Mouse (Mus musculus) CD8-positive naive resting alpha-beta T cell, adult 57 days (primary cell): Measurements from ENCODE around the gene Pip5kl1. TPM values are rescaled to one million over a fixed set of nuclear protein-coding genes. Genes with fewer than 3 reads are reported as not detected.

Experiments
- total RNA-seq: library from RNA; stranded (reverse); gene quantifications from one replicate; pipeline ENCODE4 v1.2.4, GENCODE M21; 2023

Pip5kl1 gene
- 0.89 TPM for total RNA-seq

DNA sequence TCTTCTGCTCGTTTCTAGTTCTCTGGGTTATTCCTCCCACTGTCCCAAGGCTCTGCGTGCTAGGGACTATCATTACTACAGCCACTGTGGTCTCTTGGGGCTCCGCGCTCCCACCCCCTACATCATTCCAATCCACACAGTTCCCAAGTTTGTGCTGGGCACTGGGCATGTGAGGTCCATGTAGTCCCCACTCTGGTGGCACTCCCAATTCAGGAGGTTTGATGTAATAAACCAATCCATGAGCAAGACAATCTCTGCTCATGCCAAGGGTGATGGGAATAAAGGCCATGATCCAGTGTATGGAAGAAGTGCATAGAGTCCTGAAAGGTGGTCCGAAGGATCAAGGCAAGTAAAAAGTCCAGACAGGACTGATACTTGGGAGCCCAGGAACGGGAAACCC lies at the start of gene Pip5kl1:
Gene Pip5kl1, plus strand, starts transcription at position 301 of the 400 bp plus-strand sequence.

DNA sequence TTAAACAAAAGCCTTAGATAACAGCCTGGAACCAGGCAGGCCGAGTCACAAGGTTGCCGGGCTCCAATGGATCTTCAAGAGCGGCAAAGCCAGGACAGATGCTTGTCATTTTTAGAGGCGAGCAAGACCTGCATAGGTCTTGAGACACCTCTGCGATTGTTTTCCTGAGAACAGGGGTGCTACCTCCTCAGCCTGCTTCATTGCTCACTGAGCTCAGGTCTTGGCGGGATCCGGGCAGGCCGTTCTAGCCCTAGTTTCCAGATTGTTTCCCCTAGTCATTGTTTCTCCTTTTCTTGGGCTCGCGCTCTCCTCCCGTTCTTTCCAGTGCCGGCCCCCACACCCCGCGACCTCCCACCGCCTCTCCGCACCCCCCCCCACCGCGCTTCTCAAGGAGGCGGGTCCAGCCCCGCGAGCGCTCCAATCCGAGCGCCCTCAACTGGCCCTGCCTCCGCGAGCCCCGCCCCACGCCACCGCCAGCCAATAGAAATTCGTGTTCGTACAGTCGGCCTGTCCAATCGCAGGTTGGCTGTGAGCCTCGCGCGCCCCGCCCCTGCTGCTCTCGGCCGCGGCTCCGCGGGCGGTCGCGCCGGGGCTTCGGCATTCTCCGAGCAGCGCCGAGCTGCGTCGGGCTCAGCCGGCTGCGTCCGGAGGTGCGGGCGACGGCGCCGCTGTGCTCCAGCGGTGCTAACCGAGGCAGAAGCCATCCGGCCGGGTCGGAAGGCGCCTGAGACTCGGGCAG lies 39.7 kb upstream of the Pip5kl1 start, which contains the start of gene Fam102a:
Gene Fam102a, plus strand, starts transcription at position 600 of the 739 bp plus-strand sequence.

DNA sequence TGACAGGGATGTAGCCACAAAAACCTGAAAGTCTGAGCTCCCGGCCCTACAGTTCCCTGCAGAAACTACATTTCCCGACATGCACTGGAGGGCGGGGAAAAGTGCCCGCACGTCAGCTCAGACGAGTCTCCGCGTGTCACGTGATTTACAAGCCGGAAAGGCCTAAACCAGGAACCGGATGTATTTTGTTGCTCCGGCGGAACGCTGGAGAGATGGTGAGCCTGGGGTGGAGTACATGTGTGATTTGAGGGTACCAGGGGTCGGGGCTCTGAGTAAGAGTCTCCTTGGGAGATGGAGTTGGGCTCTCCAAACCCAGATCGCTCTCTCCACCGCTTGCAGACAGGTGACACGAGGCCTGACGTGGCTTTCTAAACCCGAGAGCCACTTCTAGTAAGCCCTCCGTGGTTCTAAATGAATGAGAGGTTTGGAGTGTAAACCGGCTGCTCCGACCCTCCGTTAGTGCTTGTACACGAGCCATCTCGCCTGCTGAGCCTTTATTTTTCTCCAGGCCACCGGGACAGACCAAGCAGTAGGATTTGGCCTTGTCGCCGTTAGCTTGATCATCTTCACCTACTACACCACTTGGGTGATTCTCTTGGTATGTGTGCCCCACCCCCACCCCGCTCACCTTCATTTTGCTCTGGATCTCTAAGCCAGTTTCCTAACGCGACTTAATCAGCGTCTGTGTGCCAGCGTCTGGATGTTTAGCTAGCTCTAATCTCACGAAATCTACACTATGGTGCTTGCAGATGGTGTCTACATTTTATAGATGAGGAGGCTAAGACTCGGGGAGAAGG lies 3.7 kb upstream of the Pip5kl1 start, which contains the start of gene Dpm2:
Gene Dpm2, plus strand, starts transcription at position 161 of the 797 bp plus-strand sequence.

DNA sequence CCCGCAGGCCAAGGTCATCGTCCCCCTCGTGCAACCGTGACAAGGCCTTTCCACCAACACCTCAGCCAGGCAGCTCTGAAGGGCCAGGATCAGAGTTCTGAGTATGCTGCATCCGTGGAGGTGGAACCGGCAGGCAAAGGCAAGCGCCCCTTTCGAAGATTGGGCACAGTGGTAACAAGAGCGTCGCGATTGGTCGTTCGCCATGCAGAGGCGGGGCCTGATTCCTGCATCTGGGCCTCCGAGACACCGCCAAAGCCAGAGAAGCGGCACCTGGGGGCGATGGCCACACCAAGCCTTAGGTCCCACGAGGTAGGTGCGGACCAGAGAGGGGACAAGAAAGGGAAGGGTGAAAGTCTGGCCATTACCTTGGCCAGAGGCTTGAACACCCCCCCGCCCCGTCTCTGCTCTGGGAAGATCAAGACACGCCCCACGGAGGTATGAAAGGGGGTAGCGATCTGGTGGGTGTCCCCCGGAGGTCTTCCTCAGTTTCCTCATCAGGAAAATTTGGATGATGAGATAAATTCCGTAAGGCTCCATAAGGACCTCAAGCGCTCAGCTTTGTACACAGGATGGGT lies 1.1 kb downstream of the Pip5kl1 start, which contains the start of gene 9430097D07Rik:
Gene 9430097D07Rik, minus strand, starts transcription at position 99 of the 575 bp plus-strand sequence.

DNA sequence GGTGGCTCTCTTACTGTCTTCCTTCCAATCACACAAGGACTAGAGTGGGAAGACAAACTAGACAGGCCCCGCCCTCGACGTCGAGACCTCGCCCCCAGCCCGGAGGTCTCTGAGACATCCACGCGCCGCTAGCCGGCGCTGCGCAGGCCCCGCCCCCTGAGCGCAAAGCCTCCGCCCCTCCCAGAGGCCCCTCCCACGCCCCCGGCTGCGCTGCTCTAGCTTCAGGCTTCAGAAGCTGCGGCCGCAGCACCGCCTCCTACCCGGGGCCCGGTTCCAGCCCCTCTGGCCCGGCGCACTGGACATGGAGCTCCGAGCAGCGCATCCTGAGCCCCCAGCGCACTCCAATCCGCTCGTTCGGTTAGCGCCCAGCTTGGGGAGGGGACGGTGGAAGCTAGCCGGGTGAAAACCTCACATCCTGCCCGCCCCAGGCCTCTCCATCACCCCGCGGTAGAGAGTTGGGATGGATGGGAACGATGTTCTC lies 12.3 kb downstream of the Pip5kl1 start, which contains the start of gene St6galnac4:
Gene St6galnac4, plus strand, starts transcription at position 225 of the 481 bp plus-strand sequence.

DNA sequence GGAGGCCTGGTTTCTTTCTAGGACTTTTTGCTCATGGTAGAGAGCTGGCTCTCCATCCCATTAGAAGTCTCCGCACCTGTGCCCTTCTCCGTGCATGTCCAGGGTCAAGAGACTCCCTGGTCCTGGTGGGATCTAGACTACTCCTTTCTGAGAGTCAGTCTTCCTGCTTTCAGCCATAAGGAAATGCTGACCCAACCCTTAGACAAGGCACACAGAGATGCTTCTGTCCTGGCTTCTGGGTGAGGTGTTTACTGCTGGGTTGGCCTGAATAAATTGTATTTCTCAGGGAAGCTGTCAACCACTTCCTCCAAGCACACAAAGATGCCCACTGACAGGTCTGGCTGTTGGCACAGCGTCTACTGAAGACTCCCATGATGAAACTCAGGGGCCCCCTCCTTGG lies 24.8 kb downstream of the Pip5kl1 start, which contains the start of gene St6galnac6:
Gene St6galnac6, plus strand, starts transcription at position 301 of the 400 bp plus-strand sequence.

DNA sequence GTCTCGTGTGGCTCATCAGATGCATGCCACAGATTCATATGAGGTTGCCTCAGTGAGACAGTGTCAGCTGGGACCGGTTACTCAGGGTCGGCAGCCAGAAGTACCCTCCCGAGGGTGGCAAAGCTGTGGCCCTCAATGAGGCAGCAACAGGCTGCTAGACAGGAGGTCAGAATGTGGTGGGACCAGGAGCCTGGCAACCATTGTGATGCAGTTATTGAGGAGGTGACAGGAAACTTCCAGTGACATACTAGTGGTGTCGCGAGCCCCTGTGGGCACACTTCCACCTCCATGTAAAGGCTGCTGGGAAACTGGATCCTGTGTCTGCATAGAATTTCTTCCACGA lies 46.9 kb downstream of the Pip5kl1 start, which contains the start of gene Ak1:
Gene Ak1, plus strand, starts transcription at position 242 of the 343 bp plus-strand sequence.

Other genes starting within 250 kb of the Pip5kl1 start
- 137 TPM for gene Ciz1, start 222.5 kb upstream of the Pip5kl1 start, total RNA-seq
- not detected for gene Dnm1, start 221.5 kb upstream of the Pip5kl1 start, total RNA-seq
- 23.0 TPM for gene 1110008P14Rik, start 192.9 kb upstream of the Pip5kl1 start, total RNA-seq
- gene Lcn2, start 186.5 kb upstream of the Pip5kl1 start, total RNA-seq, result 2.4 TPM
- gene Ptges2, start 178.9 kb upstream of the Pip5kl1 start, total RNA-seq, result 8.5 TPM
- gene Naif1, start 124.3 kb upstream of the Pip5kl1 start, total RNA-seq, result 4.7 TPM
- 65.7 TPM for gene Slc25a25, start 123.4 kb upstream of the Pip5kl1 start, total RNA-seq
- gene Fam102a, start 39.5 kb upstream of the Pip5kl1 start, total RNA-seq, result 137 TPM
- 63.7 TPM for gene Dpm2, start 3.9 kb upstream of the Pip5kl1 start, total RNA-seq
- not detected for gene 9430097D07Rik, start 887 bp downstream of the Pip5kl1 start, total RNA-seq
- 21.0 TPM for gene St6galnac4, start 12.3 kb downstream of the Pip5kl1 start, total RNA-seq
- gene St6galnac6, start 24.9 kb downstream of the Pip5kl1 start, total RNA-seq, result 2.3 TPM
- gene Ak1, start 47.0 kb downstream of the Pip5kl1 start, total RNA-seq, result not detected
- 19.8 TPM for gene Eng, start 71.8 kb downstream of the Pip5kl1 start, total RNA-seq
- 28.2 TPM for gene Fpgs, start 129.3 kb downstream of the Pip5kl1 start, total RNA-seq
- 99.3 TPM for gene Cdk9, start 138.3 kb downstream of the Pip5kl1 start, total RNA-seq
- gene Sh2d3c, start 146.3 kb downstream of the Pip5kl1 start, total RNA-seq, result 102 TPM
- not detected for gene 6330409D20Rik, start 166.2 kb downstream of the Pip5kl1 start, total RNA-seq
- gene Tor2a, start 182.4 kb downstream of the Pip5kl1 start, total RNA-seq, result 27.7 TPM
- gene Ttc16, start 200.8 kb downstream of the Pip5kl1 start, total RNA-seq, result not detected
- gene Ptrh1, start 201.0 kb downstream of the Pip5kl1 start, total RNA-seq, result 3.4 TPM
- not detected for gene Cfap157, start 209.6 kb downstream of the Pip5kl1 start, total RNA-seq